Mouse (Mus musculus): Measurements from ENCODE around the gene Arhgap31.

Gene Arhgap31

DNA sequence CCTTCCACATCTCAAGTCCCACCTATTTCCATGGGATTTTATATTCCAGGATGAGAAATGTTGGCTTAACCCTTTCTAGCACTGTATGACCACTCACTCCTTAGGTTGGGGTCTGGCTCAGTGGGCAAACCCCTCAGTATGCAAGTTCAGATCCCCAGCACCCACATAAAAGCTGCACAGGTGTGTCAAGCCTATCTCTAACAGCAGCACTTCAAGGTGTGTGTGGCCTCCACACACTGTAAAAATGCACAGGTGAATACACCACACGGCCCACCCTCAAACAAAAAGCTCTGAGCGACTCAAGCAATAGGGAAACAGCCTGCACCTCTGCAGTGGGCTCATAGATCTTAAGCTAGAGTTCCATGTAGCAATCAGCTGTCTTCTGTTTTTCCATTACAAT is 117.0 kb downstream of the Arhgap31 start:
- no peak for DNase-seq

- DNase-seq: no peak
Measured at GRCm38 (mm10) chr16:38594435-38594834, 118.6 kb downstream of the Arhgap31 start.

GRCm38 (mm10) chr16:38592946-38593345 is 120.1 kb downstream of the Arhgap31 start:
- DNase-seq: no peak

DNA sequence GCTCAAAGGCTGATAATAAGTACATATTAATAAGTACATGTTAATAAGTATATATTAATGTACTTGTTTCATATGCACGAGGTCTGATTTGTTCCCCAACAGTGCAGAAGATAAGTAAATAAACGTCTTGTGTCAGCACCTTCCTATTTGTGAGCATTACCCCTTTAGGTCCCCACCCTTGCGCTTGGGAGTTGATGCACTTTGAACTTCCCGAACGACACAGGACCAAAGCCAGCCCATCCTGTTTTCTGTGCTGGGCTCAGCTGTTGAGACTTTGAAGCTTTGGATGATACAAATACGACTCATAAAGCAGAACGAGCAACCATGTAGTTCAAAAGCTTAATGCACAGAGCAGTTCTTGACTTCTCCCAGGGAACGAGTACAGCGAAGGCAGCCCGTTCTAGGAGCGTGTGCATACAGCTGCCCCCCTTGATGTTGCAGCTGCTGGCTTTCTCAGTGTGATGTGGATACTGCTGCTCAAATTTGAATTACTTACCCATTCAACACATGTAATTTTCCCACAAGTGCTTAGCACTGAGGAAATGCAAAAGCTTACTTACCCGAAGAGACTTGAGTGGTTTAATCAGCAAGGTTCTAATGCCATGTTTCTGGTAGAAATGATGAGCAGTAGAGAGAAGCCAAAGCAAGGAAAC is 120.9 kb downstream of the Arhgap31 start:
- no peak for DNase-seq

DNA sequence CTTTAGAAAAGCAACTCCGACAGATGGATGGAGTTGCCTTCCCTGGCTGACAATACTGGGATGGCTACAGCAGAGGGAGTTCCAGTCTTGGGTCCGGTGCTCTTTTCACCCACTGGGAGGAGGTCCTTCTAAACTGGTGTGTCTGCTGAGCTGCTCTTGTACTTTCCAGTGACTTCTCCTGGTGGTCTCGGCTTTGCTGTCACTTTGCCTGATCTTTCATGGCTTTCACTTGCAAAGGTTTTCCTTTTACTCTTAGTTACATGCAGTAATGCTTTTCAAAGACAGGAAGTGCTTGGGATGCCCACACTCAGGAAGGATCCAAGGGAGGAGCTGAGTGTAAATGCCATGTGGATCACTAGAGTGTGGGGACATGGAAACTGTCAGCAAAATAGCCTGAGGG is 121.6 kb downstream of the Arhgap31 start:
- DNase-seq: no peak

DNA sequence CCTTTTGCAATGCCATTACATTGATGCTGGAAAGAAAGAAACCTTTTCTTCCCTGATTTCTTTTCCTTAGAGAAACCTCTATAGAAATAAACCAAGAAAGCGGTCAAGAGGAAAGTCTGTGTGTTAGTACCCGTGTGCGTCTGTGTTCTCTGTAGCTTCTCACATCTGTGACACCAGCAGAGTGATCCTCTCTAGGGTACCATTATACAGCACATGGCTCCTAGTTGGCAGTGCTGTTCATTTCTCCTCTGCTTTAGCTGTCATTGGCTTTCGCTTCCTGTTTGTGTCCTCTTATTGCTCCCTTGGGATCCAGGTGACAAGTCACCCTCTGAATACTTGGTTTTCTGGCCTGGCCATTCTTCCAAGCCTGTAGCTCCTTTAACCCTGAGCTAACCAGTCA is 125.5 kb downstream of the Arhgap31 start:
- no peak for DNase-seq

DNA sequence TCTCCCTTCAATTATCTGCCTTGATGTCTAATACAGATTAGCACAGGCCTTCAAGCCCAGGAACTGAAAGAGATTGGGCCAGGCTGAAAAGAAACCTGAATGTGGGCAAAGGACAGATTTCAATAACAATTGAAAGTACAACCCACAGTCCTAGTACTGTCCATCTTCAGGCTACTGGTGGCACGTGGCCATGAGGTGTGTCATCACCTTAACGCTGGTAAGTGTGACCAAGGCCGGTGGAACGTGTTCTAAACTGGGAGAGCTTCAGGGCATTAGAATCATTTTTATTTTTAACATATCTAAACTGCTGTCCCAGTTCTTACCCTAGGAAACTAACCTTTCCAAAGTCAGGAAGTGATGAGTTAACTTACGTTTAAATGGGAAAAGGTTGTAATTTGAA is 125.9 kb downstream of the Arhgap31 start:
- DNase-seq: no peak

GRCm38 (mm10) chr16:38585186-38585585 is 127.9 kb downstream of the Arhgap31 start:
- no peak for DNase-seq

DNA sequence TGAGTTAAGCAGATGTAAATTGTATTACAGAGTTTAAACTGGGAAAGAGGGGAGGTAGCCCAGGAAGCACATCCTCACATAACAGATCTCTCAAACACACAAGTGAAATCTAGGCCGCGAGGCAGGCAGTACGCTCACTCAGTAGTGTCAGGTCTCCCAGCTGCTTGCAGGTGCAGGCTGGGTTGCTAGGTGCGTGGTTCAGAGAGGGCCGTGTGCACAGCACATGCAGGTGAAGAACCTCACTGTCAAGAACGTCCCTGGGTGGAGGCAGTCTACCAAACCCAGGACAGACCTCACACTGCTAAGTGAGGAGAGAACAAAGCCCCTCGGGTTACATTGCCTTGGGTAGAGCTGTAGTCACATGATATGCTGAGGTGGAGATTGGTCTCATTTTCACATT is 128.3 kb downstream of the Arhgap31 start:
- DNase-seq: peak; percentile 41 to 62

DNA sequence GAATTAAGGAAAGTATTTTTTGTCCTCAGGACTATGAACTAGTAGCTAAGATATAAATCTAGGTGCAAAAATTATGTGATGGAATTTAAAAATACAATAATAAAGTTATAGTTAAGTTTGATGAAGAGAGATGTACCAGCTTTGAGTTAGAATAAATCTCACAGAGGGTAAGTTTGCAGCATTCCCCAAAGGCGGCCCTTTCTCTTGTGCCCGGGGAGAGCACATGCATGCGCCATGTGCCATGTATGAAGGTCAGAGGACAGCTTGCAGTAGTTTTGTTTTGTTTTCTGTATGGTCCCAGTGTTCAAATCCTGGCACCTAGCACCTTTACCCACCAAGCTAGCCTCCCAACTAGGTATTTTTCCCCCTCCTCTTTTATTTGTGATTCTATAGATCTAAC is 141.6 kb downstream of the Arhgap31 start:
- DNase-seq: no peak

DNA sequence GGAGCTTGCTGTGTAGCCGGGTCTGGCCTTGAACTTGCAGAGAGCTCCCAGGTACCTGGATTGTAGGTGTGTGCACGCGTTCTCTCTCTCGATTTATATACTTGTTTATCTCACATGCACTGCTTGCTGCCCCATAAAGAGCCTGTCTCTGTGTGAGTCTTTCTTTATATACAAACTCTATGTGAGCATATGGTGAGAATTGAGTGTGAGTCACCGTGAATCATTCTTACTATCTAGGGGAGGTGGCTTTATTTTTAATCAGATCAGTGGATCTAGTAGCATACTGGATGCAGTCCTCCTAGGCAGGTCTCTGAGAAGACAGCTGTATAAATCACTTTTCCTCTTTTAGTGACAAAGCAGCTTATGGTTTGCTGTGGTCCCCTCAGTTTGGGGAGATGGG is 144.9 kb downstream of the Arhgap31 start:
- no peak for DNase-seq

- DNase-seq: no peak
Measured at GRCm38 (mm10) chr16:38563516-38563915, 149.6 kb downstream of the Arhgap31 start.

DNA sequence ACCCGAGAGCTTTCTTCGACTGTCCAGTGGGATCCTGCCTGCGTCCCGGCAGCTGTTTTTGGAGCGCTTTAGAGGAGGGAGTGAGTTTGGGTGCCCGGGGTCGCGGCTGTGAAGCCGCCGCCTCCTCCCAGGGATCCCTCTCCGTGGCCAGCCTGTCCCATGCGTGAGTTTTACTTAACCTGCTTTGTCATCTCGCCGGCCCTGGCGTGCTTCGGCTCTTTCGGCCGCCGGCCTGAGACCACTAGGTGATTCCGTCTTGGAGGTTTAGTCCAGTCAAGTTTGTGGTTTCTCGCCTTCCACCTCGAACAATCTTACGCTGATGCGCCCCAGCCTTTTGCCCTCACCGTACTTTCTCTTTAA is 150.1 kb downstream of the Arhgap31 start:
- no peak for DNase-seq

DNA sequence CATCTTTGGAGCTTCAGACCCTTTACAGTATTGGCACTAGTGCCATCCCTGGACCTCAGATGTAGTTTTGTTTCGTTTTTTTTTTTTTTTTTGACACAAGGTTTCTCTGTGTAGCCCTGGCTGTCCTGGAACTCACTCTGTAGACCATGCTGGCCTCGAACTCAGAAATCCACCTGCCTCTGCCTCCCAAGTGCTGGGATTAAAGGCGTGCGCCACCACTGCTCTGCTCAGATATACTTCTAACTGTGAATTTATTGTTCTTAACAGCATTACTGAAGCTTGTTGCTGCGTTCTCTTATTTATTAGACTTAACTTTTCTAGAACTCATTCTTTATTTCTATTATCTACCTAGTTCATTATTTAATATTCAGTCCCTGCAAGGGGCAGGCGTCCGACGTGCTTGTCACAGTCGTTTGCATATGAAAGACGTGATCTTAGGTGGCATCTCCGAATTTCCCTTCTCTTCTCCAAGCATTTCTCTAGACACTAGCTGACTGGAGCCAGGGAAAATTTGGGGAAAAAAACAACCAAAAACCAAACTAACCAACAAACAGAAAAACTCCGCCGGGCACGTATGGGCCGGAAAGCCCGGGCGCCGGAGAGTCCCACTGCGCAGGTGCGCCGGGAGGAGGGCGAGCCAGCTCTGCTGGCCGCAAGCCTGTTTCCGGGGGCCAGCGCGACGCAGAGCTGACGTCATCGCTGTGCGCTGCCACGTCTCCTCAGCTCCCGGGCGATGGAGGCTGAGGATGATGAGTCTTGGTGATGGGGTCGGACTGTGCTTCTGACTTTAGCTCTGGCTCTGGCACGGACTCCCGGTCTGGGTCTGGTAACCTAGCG is 150.7 kb downstream of the Arhgap31 start:
- peak; percentile 89 to 90 for DNase-seq

DNA sequence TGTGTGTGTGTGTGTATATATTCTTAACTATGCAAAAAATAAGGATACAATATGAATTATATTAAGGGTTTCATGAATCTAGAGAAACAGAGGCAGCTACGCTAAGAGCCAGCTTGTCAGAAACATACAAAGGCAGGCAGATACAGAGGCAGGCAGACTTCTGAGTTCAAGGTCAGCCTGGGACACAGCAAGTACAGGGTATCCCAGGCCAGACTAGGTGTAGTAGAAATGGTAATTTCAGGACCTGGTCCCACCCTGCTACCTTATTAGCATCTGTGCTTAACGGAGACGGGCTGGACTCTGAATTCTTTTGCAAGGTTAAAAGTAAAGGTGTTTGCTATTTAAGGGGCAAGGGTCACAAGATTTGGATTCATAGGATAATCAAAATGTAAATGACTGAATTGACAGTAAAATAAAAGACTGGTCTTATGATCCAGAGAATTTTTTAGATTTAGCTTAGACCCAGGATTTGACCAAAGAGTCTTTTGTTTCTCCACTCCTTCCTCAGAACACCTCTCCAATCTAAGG is 154.8 kb downstream of the Arhgap31 start, which contains the start of gene Tmem39a:
Gene Tmem39a, plus strand, starts transcription at position 478 of the 528 bp plus-strand sequence.
- DNase-seq: no peak

GRCm38 (mm10) chr16:38555988-38556387 is 157.1 kb downstream of the Arhgap31 start:
- DNase-seq: no peak

- DNase-seq: peak; percentile 51 to 53
Measured at GRCm38 (mm10) chr16:38549479-38550396, 163.3 kb downstream of the Arhgap31 start, which contains the start of gene Poglut1. Poglut1 (minus strand) TSS chr16:38550258.

Measured in thymus, adult 18-20 months (tissue).